Comparison of ENCODE assay signal across 24 mouse cellular contexts in genomic region chr7:57214119-57214518, GRCm38 (mm10).
A peak's percentile ranks its signal among the peaks of the same experiment; 100 is the strongest.
DNase-seq lines count a peak whose midpoint lies in the region; ATAC-seq and TF ChIP-seq lines count a peak whose summit lies in the region.
"Had no signal": no experiment of that assay in that cellular context is flagged by ENCODE, and none has a peak within 500 bp of the region (broad histone marks: within the 10 kb centered on the region; RNA-seq: fewer than 3 reads in every experiment).

No protein-coding gene starts in this region.

- DNase-seq in Muller cell, postnatal 12 days (ENCODE audit: inconsistent ontology term): peak; percentile 41
- peak; percentile 42 for DNase-seq in brain, embryonic 14.5 days (ENCODE audit: low read depth)
- DNase-seq in forebrain, embryonic 14.5 days (ENCODE audit: low spot score): peak; percentile 23
- no peak for DNase-seq in forebrain, postnatal 0 days
- no peak for DNase-seq in urinary bladder, adult 2 months (ENCODE audit: low spot score)
- DNase-seq in urinary bladder, postnatal 25 days (ENCODE audit: low spot score): no peak
- DNase-seq: adrenal gland, postnatal 10 days; adrenal gland, postnatal 36 days; cerebellum, adult 11 months; cerebellum, adult 2 months; cerebellum, adult 9-11 months; cerebellum, postnatal 25 days; gastrocnemius, postnatal 25 days; heart, adult 18-20 months; heart, postnatal 10 days; heart, postnatal 36 days; kidney, adult 11 months had no signal

- no peaks in the 10 kb centered on the region for H3K9me3 ChIP-seq in forebrain, embryonic 14.5 days (replicated peaks; ENCODE audit: control insufficient read depth, low read length)
- H3K9me3 ChIP-seq in forebrain, postnatal 0 days (ENCODE audit: low read length): no peaks in the 10 kb centered on the region
- H3K9me3 ChIP-seq: heart, embryonic 12.5 days; heart, embryonic 15.5 days; hindbrain, embryonic 10.5 days; hindbrain, embryonic 13.5 days; intestine, embryonic 15.5 days had no signal

- no peak for ATAC-seq in forebrain, embryonic 14.5 days
- peak; percentile 43 for ATAC-seq in forebrain, postnatal 0 days
- ATAC-seq: hindbrain, embryonic 16.5 days; intestine, embryonic 15.5 days; Patski had no signal

- no peak overlapping the region for H3K4me3 ChIP-seq in forebrain, embryonic 14.5 days (ENCODE audit: low read depth, low read length)
- no peak overlapping the region for H3K4me3 ChIP-seq in forebrain, postnatal 0 days (ENCODE audit: low read depth, low read length)
- H3K4me3 ChIP-seq: heart, embryonic 12.5 days; heart, embryonic 15.5 days; hindbrain, embryonic 10.5 days; hindbrain, embryonic 13.5 days; intestine, embryonic 15.5 days had no signal

- TF ChIP-seq POLR2A in brain, embryonic 14.5 days (IDR thresholded peaks at IDR 0.05; ENCODE audit: borderline replicate concordance, extremely low read depth, insufficient read depth, insufficient read length, poor library complexity, severe bottlenecking): no peak

- H3K27me3 ChIP-seq in forebrain, embryonic 14.5 days (replicated peaks; ENCODE audit: control insufficient read depth, insufficient read depth, low read length): no peaks in the 10 kb centered on the region
- H3K27me3 ChIP-seq in forebrain, postnatal 0 days (ENCODE audit: insufficient read depth, low read length): no peaks in the 10 kb centered on the region
- H3K27me3 ChIP-seq: heart, embryonic 12.5 days; heart, embryonic 15.5 days; hindbrain, embryonic 13.5 days; intestine, embryonic 15.5 days; Patski had no signal

- H3K4me1 ChIP-seq in forebrain, embryonic 14.5 days (ENCODE audit: control insufficient read depth, insufficient read depth, low read length): no peaks in the 10 kb centered on the region
- H3K4me1 ChIP-seq in forebrain, postnatal 0 days (ENCODE audit: insufficient read depth): no peaks in the 10 kb centered on the region
- H3K4me1 ChIP-seq: heart, embryonic 12.5 days; heart, embryonic 15.5 days; hindbrain, embryonic 10.5 days; hindbrain, embryonic 13.5 days; intestine, embryonic 15.5 days had no signal

- no peak overlapping the region for H3K4me2 ChIP-seq in forebrain, embryonic 14.5 days (ENCODE audit: low read length)
- H3K4me2 ChIP-seq in forebrain, postnatal 0 days (ENCODE audit: low read depth): no peak overlapping the region
- H3K4me2 ChIP-seq: heart, embryonic 12.5 days; heart, embryonic 15.5 days; hindbrain, embryonic 13.5 days; intestine, embryonic 15.5 days had no signal

- H3K9ac ChIP-seq in forebrain, embryonic 14.5 days (ENCODE audit: low read length): no peak overlapping the region
- no peak overlapping the region for H3K9ac ChIP-seq in forebrain, postnatal 0 days
- H3K9ac ChIP-seq: heart, embryonic 12.5 days; heart, embryonic 15.5 days; hindbrain, embryonic 13.5 days; intestine, embryonic 15.5 days had no signal

- 11% methylated on average over 1 of the region's 1 CpGs for WGBS in forebrain, embryonic 14.5 days
- 19% methylated on average over 1 of the region's 1 CpGs for WGBS in forebrain, postnatal 0 days

- H3K27ac ChIP-seq in forebrain, embryonic 14.5 days (ENCODE audit: low read depth, low read length): no peak overlapping the region
- no peak overlapping the region for H3K27ac ChIP-seq in forebrain, postnatal 0 days (ENCODE audit: low read depth, low read length)
- H3K27ac ChIP-seq: heart, embryonic 15.5 days; hindbrain, embryonic 10.5 days; hindbrain, embryonic 13.5 days; intestine, embryonic 15.5 days had no signal

- TF ChIP-seq CTCF in brain, embryonic 14.5 days (IDR thresholded peaks at IDR 0.05; ENCODE audit: borderline replicate concordance, extremely low read depth, insufficient read depth, insufficient read length): no peak
- no peak for TF ChIP-seq CTCF in forebrain, postnatal 0 days (IDR thresholded peaks at IDR 0.05; ENCODE audit: low read depth)

- H3K36me3 ChIP-seq in forebrain, embryonic 14.5 days (ENCODE audit: control insufficient read depth, insufficient read depth, low read length): no peaks in the 10 kb centered on the region
- no peaks in the 10 kb centered on the region for H3K36me3 ChIP-seq in forebrain, postnatal 0 days (ENCODE audit: insufficient read depth)
- H3K36me3 ChIP-seq: heart, embryonic 12.5 days; heart, embryonic 15.5 days; hindbrain, embryonic 10.5 days; hindbrain, embryonic 13.5 days; intestine, embryonic 15.5 days had no signal

Comparison
In these comparisons a context has a peak if more than half of its experiments do, and no peak if none do; other contexts are left out.
1. DNase-seq: peak in Muller cell, postnatal 12 days (single experiment), brain, embryonic 14.5 days (single experiment) and forebrain, embryonic 14.5 days (single experiment); none in forebrain, postnatal 0 days (single experiment), urinary bladder, adult 2 months (single experiment) and urinary bladder, postnatal 25 days (single experiment).